In genomic region chr1:168233182-168233581, GRCm38 (mm10) we compare ENCODE assay signal across 23 mouse cellular contexts.
"Had no signal": no experiment of that assay in that cellular context is flagged by ENCODE, and none has a peak within 500 bp of the region (broad histone marks: within the 10 kb centered on the region; RNA-seq: fewer than 3 reads in every experiment).

No protein-coding gene starts in this region.

- H3K9me3 ChIP-seq: kidney, embryonic 15.5 days; limb, embryonic 10.5 days; limb, embryonic 13.5 days; liver, embryonic 12.5 days; liver, embryonic 15.5 days; lung, embryonic 15.5 days; megakaryocyte, embryonic 14.5 days; midbrain, embryonic 10.5 days; midbrain, embryonic 13.5 days; neural tube, embryonic 13.5 days had no signal

- H3K36me3 ChIP-seq: limb, embryonic 13.5 days; liver, embryonic 12.5 days; liver, embryonic 15.5 days; midbrain, embryonic 10.5 days; midbrain, embryonic 13.5 days; neural tube, embryonic 13.5 days had no signal

- H3K4me3 ChIP-seq: kidney, embryonic 15.5 days; limb, embryonic 10.5 days; limb, embryonic 13.5 days; liver, embryonic 12.5 days; liver, embryonic 15.5 days; lung, embryonic 15.5 days; megakaryocyte, embryonic 14.5 days; midbrain, embryonic 10.5 days; midbrain, embryonic 13.5 days; myocyte; neural tube, embryonic 13.5 days had no signal

- ATAC-seq: liver, embryonic 12.5 days; midbrain, embryonic 13.5 days; midbrain, embryonic 16.5 days had no signal

- H3K27ac ChIP-seq: kidney, embryonic 15.5 days; limb, embryonic 10.5 days; limb, embryonic 13.5 days; liver, embryonic 12.5 days; liver, embryonic 15.5 days; lung, embryonic 15.5 days; midbrain, embryonic 10.5 days; midbrain, embryonic 13.5 days; neural tube, embryonic 13.5 days had no signal

- DNase-seq: kidney, adult 2 months; kidney, postnatal 10 days; kidney, postnatal 36 days; liver; lung, adult 18-20 months; lung, postnatal 10 days; lung, postnatal 36 days; retina, postnatal 1 day; right cerebral cortex, postnatal 25 days; spleen, adult 18-20 months; thymus, postnatal 25 days had no signal

- H3K27me3 ChIP-seq: kidney, embryonic 15.5 days; liver, embryonic 12.5 days; liver, embryonic 15.5 days; lung, embryonic 15.5 days; megakaryocyte, embryonic 14.5 days; midbrain, embryonic 13.5 days; neural tube, embryonic 13.5 days had no signal

- H3K4me2 ChIP-seq: kidney, embryonic 15.5 days; limb, embryonic 13.5 days; liver, embryonic 12.5 days; liver, embryonic 15.5 days; lung, embryonic 15.5 days; midbrain, embryonic 13.5 days; neural tube, embryonic 13.5 days had no signal

- H3K9ac ChIP-seq: kidney, embryonic 15.5 days; limb, embryonic 13.5 days; liver, embryonic 12.5 days; liver, embryonic 15.5 days; lung, embryonic 15.5 days; midbrain, embryonic 13.5 days; neural tube, embryonic 13.5 days had no signal

- H3K4me1 ChIP-seq: liver, embryonic 12.5 days; liver, embryonic 15.5 days had no signal
